Mouse (Mus musculus): Measurements from ENCODE around the gene Csmd2.

The Csmd2 gene

GRCm38 (mm10) chr4:127987784-127988455, at the start of gene Csmd2:
TSS of gene Csmd2 (plus strand) at chr4:127987857.
- peak; percentile 72 for DNase-seq

DNA sequence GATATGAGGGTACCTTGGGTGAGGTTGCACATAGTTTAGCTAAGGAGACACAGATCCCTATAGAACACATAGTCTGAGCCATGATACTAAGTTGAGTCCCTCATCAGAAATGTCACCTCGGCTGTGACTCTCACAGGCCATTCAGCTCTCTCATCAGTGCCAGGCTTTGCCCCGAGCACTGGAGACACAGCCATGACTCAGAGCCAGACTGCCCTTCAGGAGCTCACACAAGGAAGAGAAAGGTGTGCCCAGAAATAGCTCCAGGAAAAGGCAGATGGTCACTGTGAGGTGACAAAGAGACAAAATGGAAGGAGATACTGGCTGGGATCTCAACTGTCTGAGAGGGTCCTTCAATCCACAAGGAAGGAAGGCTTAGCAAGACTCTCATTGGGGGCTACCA, 40.0 kb upstream of the Csmd2 start:
- no peak for DNase-seq

DNA sequence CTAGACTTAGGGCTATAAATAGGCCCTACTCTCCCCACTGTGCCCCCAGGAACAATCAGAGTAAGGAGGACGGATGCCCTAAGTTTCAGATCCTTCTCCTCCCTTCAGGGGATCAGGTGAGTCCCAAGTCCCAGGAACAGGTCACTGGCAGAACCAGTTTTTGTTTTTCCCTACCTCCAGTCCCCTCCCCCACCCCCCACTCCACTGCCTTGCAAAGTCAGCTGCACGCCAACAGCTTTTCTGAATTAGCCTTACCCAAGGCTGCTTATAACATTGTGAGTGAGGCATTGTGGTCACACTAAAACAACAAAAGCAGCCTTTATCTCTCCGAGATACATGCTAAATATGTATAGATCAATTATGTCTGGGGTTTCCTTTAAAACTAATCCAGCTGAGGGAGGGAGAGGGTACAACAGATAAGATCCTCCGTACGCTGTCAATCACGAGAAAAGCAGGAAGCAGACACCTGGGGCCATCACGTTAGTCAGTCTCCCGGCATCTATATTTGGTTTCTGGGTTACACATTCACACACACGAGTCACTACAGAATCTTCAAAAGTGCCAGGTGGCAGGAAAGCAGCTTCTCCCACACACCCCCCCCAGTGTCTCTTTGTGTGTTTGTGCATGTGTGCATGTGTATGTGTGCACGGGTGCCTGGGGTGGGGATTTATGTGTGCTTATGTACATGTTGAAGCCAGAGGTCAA, 34.5 kb upstream of the Csmd2 start:
- no peak for DNase-seq

- no peak for DNase-seq
Observed at GRCm38 (mm10) chr4:127969101-127969500, 18.6 kb upstream of the Csmd2 start.

- DNase-seq, result no peak
Observed at GRCm38 (mm10) chr4:127970018-127970421, 17.6 kb upstream of the Csmd2 start.

- no peak for DNase-seq
Observed at GRCm38 (mm10) chr4:127970901-127971868, 16.5 kb upstream of the Csmd2 start, which contains the start of gene CK137956. TSS of gene CK137956 (minus strand) at chr4:127970951.

- DNase-seq, result no peak
Observed at GRCm38 (mm10) chr4:127972976-127973375, 14.7 kb upstream of the Csmd2 start.

DNA sequence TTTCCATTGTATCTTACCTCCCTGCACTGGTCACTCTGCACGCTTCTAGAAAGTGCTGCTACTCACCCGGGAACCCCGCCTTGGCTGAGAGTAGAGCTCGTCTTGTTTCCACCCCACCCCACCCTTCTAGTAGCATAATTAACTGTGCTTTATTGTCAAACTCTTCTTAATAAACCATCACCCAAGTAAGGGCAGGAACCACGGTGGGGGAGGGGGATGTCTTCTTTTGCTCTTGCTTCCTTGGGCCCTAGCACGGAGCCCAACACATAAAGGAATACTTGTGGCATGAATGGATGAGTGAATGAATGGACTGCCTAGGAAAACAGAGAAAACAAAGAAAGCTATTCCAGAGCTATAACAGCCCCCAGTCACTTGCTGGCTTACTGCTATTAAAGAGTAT, 6.5 kb upstream of the Csmd2 start:
- no peak for DNase-seq

DNA sequence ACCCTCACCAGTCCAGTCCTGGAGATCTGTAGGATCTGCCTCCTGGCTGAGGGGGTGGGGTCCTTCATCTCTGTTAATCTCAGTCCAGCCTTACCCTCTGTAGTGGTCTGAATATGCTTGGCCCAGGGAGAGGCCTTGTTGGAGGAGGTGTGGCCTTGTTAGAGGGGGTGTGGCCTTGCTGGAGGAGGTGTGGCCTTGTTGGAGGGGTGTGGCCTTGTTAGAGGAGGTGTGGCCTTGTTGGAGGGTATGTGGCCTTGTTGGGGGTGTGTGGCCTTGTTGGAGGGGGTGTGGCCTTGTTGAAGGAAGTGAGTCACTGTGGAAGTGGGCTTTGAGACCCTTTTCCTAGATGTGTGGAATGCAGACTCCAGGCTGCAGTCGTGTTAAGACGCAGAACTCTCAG, 3.2 kb upstream of the Csmd2 start:
- DNase-seq, result no peak

DNA sequence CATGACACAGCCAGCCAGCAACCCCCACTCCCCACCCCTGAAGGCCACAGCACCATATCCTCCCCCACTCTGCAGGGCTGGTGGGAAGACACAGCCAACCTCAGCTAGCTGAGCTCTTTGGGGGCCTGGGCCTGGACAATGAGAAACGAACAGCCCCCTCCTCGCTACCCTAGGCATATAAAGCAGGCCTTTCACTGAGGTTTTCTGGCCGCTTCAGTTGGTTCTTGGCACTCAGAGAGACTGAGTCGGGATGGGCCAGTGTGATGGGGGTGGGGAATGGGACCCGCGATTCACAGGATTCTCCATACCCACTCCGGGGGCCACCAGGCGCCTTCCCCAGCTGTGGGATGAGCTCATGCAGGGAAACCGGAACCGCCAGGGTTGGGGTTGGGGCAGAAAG, 1.8 kb upstream of the Csmd2 start:
- peak; percentile 44 for DNase-seq

- DNase-seq, result peak; percentile 47
Observed at GRCm38 (mm10) chr4:127986491-127987075, 1.1 kb upstream of the Csmd2 start.

GRCm38 (mm10) chr4:127987270-127987669, 387 bp upstream of the Csmd2 start:
- DNase-seq, result peak; percentile 30

DNA sequence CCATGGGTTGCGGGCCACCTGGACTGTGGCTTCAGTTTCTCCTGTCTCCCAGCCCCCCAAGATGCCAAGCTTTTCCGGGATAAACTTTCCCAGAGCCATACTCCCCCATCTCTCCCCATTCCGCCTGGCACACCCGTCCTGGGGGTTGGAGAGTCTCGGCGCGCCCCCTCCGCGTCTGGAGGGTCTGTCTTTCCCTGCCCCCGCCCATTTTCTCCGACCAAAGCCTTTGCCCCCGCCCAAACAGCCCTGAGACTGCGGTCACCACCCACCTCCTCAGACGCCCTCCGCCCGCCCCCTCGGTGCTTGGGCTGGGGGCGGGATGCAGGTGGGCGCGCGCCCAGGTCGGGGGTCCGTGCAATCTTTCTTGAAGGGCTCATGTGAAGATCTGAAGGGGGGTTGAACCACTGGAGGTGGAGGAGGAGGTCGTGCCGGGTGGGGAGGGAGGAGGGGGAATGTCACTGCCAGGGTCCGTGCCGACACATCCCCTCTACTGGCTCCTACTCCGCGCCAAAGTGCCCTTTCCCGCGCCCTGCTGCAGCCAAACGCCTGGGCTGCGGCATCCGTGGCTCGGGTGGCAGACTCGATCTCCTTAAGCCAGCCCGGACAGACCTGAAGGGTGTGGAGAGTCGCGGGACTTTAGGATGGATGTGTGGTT, 996 bp downstream of the Csmd2 start:
- peak; percentile 30 for DNase-seq

DNA sequence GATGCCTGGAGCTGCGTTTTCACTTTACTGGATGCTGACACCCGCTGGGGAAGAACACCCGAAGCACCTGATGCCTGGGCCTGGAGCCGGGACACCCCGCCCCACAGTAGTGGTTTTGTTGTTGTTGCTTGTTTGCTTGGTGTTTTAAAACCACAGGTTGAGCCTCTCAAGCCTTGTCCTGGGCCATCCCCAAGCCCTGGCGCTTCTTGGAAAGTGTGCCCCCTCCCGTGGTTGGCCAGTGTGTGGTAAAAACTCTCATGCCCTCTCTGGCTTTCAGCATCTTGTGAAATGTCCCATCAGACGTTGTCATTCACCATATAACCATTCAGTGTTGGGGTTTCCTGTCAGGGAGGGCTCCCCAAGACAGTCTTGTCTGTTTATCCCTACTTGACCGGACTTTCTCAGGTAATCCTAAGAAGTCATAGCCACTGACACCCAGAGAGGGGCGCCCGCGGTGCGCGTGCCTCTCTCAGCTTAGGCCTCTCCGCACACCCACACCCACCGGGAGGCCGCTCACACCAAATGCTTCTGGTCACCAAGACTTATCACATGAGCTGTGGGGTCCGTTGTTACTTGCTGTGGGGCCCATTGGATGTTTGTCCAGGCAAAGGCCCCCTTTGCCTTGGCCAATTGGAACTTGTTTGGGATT, 1.8 kb downstream of the Csmd2 start:
- peak; percentile 66 for DNase-seq

GRCm38 (mm10) chr4:127999281-127999680, 11.6 kb downstream of the Csmd2 start:
- no peak for DNase-seq

- DNase-seq, result peak; percentile 25
Observed at GRCm38 (mm10) chr4:128002638-128003101, 15.0 kb downstream of the Csmd2 start.

DNA sequence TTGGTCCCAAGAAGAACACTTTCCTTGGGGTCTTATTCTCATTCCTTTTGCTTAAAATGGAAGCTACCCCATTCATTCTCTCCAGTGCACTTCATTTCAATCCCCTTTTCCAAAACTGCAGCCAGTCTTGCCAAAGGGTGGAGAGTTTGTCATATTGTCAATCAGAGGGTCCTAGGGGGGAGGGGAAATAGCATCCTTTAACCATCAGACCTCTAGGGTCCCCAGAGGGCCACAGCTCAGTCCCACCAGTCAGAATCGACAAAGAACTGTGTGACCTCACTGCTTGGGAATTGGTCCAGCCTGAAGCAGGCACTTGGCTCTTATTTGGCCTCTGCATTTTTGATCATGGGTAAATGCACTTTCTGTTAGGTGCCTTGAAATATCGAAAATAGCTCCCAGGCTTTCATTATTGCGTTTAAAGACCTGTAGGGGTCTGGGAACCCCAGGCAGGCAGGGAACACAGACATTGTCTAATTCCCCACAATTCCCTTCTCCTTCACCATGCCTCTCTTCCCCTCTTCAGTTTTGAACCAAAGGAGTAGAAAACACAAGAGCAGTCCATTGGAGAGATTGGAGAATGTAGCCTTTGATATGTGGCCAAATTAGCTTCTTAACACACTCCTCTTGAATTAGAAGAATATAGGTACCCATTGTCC, 17.3 kb downstream of the Csmd2 start:
- DNase-seq, result no peak

DNA sequence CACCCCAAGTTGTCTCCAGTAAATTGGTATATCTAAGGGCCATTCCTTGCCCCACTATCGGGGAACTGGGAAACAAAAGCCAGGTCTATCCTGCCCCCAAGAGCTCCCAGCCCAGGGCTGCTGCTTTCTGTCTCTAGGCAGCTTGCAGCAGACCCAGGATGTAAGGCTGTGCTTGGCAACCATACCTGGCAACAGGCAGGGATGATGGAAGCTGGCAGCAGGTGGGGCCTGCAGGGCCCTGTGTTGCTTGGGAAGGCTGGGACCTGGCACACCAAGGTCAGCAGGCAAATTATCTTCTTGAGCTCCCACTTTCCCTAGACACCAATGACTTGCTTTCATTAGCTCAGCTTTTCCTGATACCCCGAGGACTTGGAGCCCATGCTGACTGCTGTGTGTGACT, 31.8 kb downstream of the Csmd2 start:
- peak; percentile 23 for DNase-seq

DNA sequence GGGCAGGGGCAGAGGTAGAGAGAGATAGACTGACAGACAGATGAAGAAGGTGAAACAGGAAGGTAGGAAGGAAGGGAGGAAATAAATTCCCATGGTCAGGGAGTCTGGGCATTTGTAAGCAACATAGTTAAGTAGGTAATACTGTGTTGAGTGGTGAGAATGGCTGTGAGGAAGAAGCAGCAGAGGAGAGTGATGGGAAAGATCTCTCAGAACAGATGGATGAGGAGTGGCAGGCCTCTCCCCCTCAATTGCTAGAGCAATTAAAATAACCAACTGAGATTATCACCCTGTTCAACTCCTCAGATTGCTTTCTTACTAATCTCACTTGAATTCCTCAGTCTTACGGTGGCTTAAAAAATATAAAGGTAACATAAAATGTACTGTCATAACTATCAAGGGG, 40.6 kb downstream of the Csmd2 start:
- no peak for DNase-seq

GRCm38 (mm10) chr4:128041901-128042300, 54.2 kb downstream of the Csmd2 start:
- DNase-seq, result no peak

GRCm38 (mm10) chr4:128042626-128043025, 55.0 kb downstream of the Csmd2 start:
- DNase-seq, result no peak

Measured in right cerebral cortex, postnatal 25 days (tissue).